21 mouse cellular contexts compared by ENCODE assay signal in genomic region chr13:26382154-26382553, GRCm38 (mm10).
A peak's percentile ranks its signal among the peaks of the same experiment; 100 is the strongest.
DNase-seq lines count a peak whose midpoint lies in the region; ATAC-seq and TF ChIP-seq lines count a peak whose summit lies in the region.
"Had no signal": no experiment of that assay in that cellular context is flagged by ENCODE, and none has a peak within 500 bp of the region (broad histone marks: within the 10 kb centered on the region; RNA-seq: fewer than 3 reads in every experiment).

No protein-coding gene starts in this region.

- peak; percentile 21 for DNase-seq in forebrain, postnatal 0 days
- no peak for DNase-seq in forebrain, embryonic 14.5 days (ENCODE audit: low spot score)
- DNase-seq in layer of hippocampus, adult 11-12 months (ENCODE audit: low spot score): peak; percentile 5
- DNase-seq in layer of hippocampus, postnatal 10 days (ENCODE audit: low spot score in 2 of 2): no peak
- DNase-seq in Muller cell, postnatal 12 days (ENCODE audit: inconsistent ontology term): peak; percentile 45
- peak; percentile 3 for DNase-seq in layer of hippocampus, adult 9-11 months
- DNase-seq in yolk sac, embryonic 10.5 days (ENCODE audit: low spot score): no peak
- no peak for DNase-seq in retina, embryonic 14.5 days (ENCODE audit: low spot score)
- DNase-seq: cerebellum, adult 9-11 months; gastrocnemius, postnatal 10 days; heart, adult 2 months; kidney, adult 8-10 months; kidney, postnatal 25 days; thymus, postnatal 25 days had no signal

- H3K27me3 ChIP-seq in forebrain, postnatal 0 days (ENCODE audit: insufficient read depth, low read length): no peaks in the 10 kb centered on the region
- no peaks in the 10 kb centered on the region for H3K27me3 ChIP-seq in forebrain, embryonic 14.5 days (replicated peaks; ENCODE audit: control insufficient read depth, insufficient read depth, low read length)
- H3K27me3 ChIP-seq: embryonic facial prominence, embryonic 13.5 days; limb, embryonic 15.5 days; liver, embryonic 15.5 days; midbrain, embryonic 13.5 days; neural tube, embryonic 15.5 days had no signal

- no peaks in the 10 kb centered on the region for H3K36me3 ChIP-seq in forebrain, postnatal 0 days (ENCODE audit: insufficient read depth)
- H3K36me3 ChIP-seq in forebrain, embryonic 14.5 days (ENCODE audit: control insufficient read depth, insufficient read depth, low read length): no peaks in the 10 kb centered on the region
- H3K36me3 ChIP-seq: embryonic facial prominence, embryonic 13.5 days; hindbrain, embryonic 10.5 days; limb, embryonic 15.5 days; liver, embryonic 15.5 days; midbrain, embryonic 13.5 days; neural tube, embryonic 15.5 days had no signal

- H3K9ac ChIP-seq in forebrain, postnatal 0 days: no peak overlapping the region
- no peak overlapping the region for H3K9ac ChIP-seq in forebrain, embryonic 14.5 days (ENCODE audit: low read length)
- H3K9ac ChIP-seq: embryonic facial prominence, embryonic 13.5 days; limb, embryonic 15.5 days; liver, embryonic 15.5 days; midbrain, embryonic 13.5 days; neural tube, embryonic 15.5 days had no signal

- no peak overlapping the region for H3K4me2 ChIP-seq in forebrain, postnatal 0 days (ENCODE audit: low read depth)
- no peak overlapping the region for H3K4me2 ChIP-seq in forebrain, embryonic 14.5 days (ENCODE audit: low read length)
- H3K4me2 ChIP-seq: embryonic facial prominence, embryonic 13.5 days; limb, embryonic 15.5 days; liver, embryonic 15.5 days; midbrain, embryonic 13.5 days; neural tube, embryonic 15.5 days had no signal

- no peak for ATAC-seq in forebrain, postnatal 0 days
- ATAC-seq in forebrain, embryonic 14.5 days: no peak
- ATAC-seq: forebrain, embryonic 16.5 days; midbrain, embryonic 13.5 days had no signal

- TF ChIP-seq CTCF in forebrain, postnatal 0 days (IDR thresholded peaks at IDR 0.05; ENCODE audit: low read depth): no peak

- no peaks in the 10 kb centered on the region for H3K4me1 ChIP-seq in forebrain, postnatal 0 days (ENCODE audit: insufficient read depth)
- no peaks in the 10 kb centered on the region for H3K4me1 ChIP-seq in forebrain, embryonic 14.5 days (ENCODE audit: control insufficient read depth, insufficient read depth, low read length)
- H3K4me1 ChIP-seq: hindbrain, embryonic 10.5 days; liver, embryonic 15.5 days; midbrain, embryonic 13.5 days; neural tube, embryonic 15.5 days had no signal

- no peak overlapping the region for H3K27ac ChIP-seq in forebrain, postnatal 0 days (ENCODE audit: low read depth, low read length)
- no peak overlapping the region for H3K27ac ChIP-seq in forebrain, embryonic 14.5 days (ENCODE audit: low read depth, low read length)
- H3K27ac ChIP-seq: embryonic facial prominence, embryonic 13.5 days; heart, adult 2 months; hindbrain, embryonic 10.5 days; limb, embryonic 15.5 days; liver, embryonic 15.5 days; midbrain, embryonic 13.5 days; neural tube, embryonic 15.5 days had no signal

- no peak overlapping the region for H3K4me3 ChIP-seq in forebrain, postnatal 0 days (ENCODE audit: low read depth, low read length)
- H3K4me3 ChIP-seq in forebrain, embryonic 14.5 days (ENCODE audit: low read depth, low read length): no peak overlapping the region
- H3K4me3 ChIP-seq: embryonic facial prominence, embryonic 13.5 days; heart, adult 2 months; hindbrain, embryonic 10.5 days; limb, embryonic 15.5 days; liver, embryonic 15.5 days; midbrain, embryonic 13.5 days; neural tube, embryonic 15.5 days had no signal

- no peaks in the 10 kb centered on the region for H3K9me3 ChIP-seq in forebrain, postnatal 0 days (ENCODE audit: low read length)
- H3K9me3 ChIP-seq in forebrain, embryonic 14.5 days (replicated peaks; ENCODE audit: control insufficient read depth, low read length): no peaks in the 10 kb centered on the region
- H3K9me3 ChIP-seq: embryonic facial prominence, embryonic 13.5 days; hindbrain, embryonic 10.5 days; limb, embryonic 15.5 days; liver, embryonic 15.5 days; midbrain, embryonic 13.5 days; neural tube, embryonic 15.5 days had no signal

- 71% methylated on average over 2 of the region's 2 CpGs for WGBS in forebrain, postnatal 0 days
- WGBS in forebrain, embryonic 14.5 days: 93% methylated on average over 2 of the region's 2 CpGs

Comparison
In these comparisons a context has a peak if more than half of its experiments do, and no peak if none do; other contexts are left out.
1. DNase-seq: peak in forebrain, postnatal 0 days (single experiment), layer of hippocampus, adult 11-12 months (single experiment), Muller cell, postnatal 12 days (single experiment) and layer of hippocampus, adult 9-11 months (single experiment); none in forebrain, embryonic 14.5 days (single experiment), layer of hippocampus, postnatal 10 days (0 of 2), yolk sac, embryonic 10.5 days (single experiment) and retina, embryonic 14.5 days (single experiment).